Mouse (Mus musculus) liver (tissue): ENCODE measurements around the gene Ccdc13.
A peak's percentile ranks its signal among the peaks of the same experiment; 100 is the strongest.

Source experiments
- DNase-seq: peaks from one replicate; pipeline ENCODE4 v3.0.0-alpha.2; 2020; ENCODE audit warnings: mixed read lengths

Ccdc13 gene

DNA sequence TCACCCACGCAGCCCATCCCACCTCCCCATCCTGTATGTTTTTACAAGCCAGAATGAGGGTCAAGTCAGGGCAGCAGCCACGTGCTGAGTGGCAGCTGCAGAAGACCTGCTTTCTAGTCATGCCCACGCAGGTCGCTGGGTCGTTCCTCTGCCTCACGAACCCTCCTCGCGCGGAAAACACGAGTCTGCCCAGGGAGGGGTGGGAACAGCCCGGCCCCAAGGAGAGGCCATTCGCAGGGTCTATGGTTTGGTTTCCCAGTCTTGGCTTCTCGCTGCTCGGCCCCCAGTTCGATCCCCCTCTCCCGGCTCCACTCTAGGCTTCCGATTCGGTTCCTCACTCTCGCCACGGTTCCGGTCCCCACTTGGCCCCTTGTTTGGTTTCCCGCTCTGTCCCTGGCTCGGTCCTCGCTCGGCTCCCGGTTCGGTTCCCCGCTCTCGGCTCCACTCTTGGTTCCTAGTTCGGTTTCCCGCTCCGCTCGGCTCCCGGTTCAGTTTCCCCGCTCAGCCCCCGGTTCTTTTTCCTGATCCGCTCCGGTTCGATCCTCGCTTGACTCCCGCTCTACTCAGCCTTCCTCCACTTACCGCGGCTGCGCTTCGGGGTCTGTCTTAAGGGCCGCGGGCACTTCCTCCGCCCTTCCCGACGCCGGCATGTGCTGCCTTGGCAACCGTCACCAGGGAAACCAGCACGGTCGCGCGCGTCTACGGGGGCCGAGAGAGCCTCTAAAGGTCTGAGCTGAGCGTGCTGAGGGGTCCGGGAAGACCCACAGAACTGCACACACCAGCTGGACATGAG, at the start of gene Ccdc13:
Gene Ccdc13 (minus strand): TSS at position 633 of the 793 bp plus-strand sequence.
- peak; percentile 60 for DNase-seq

DNA sequence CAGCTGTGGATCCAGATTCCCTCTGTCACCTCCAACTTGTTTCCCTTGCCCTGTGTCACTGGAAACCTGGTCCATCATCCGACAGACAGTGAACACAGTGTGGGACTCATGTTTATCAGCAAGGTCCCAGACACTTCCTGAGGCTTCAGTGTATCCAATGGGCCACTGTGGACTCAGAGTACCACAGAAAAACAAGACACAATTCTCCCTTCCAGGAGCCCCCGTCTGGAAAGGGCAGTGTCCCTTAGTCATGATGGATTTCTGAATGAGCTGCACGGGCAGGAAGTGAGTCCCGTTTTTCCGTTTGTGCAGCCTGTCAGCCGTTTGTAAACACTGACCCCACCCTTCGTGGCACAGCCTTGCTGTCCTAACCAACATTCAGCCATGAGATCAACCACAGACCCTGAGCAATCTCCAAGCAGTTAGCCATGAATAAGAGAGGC, 42.8 kb upstream of the Ccdc13 start:
- peak; percentile 13 for DNase-seq

DNA sequence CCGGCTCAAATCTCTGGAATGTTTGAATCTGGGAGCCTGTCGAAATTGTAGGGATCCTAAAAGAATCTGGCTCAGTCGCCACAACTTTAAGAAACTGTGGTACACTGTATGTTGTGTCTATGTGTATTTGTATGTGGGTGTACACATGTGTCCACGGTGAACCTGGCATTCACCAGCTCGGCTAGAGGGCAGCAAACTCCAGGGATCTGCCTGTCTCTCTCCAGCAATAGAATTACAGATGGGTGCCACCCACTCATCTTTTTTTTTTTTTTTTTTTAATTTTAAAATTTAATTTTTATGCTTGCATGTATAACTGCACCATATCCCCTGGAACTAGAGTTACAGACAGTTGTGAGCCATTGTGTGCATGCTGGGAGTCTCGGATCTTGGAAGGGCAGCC, 42.0 kb upstream of the Ccdc13 start:
- no peak for DNase-seq

DNA sequence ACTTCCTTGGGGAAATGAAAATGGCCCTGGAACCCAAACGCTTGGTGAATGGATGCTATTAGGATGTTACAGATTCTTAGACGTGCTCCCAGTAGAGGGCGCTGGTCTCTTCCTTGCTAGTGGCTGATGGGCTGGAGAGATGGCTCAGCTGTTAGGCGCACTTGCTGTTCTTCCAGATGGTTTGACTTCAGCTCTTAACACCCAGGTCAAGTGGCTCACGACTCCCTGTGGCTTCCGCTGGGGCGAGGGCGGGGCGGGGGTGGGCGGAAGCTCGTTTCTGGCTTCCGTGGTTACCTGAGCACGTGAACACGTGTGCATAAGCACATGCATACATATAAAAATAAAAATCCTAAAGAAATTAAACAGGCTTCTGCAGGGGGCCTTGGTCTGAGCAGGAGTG, 41.6 kb upstream of the Ccdc13 start:
- DNase-seq, result peak; percentile 67

DNA sequence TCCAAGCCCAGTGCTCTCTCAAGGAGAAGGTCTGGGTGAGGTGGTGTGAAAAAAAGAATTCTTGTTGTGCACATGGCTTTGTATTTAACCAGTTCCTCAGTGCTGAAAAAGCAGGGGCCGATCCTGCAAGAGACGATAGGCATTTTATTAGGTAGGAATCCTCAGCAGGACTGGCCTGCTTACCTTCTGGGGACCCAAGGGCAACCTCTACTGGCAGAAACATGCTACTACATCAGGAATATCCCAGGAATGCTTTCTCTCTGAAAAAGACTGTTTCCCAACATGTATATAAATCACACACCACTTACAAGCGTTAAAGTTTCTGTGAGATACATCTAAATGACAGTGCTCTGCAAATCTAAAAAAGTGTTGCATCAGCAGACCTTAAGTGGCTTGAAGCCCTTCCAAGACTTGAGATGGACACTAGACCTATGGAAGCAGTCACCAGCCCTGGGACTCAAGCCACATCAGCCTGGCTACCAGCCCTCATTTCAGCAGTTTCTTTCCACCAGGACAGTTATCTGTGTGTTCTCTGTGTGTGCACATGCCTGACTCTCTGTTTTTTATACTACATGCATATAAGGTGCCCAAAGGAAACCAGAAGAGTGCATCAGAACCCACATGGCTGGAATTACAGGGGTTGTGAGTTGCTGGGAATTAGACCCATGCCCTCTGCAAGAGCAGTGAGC, 37.9 kb upstream of the Ccdc13 start:
- peak; percentile 23 for DNase-seq

DNA sequence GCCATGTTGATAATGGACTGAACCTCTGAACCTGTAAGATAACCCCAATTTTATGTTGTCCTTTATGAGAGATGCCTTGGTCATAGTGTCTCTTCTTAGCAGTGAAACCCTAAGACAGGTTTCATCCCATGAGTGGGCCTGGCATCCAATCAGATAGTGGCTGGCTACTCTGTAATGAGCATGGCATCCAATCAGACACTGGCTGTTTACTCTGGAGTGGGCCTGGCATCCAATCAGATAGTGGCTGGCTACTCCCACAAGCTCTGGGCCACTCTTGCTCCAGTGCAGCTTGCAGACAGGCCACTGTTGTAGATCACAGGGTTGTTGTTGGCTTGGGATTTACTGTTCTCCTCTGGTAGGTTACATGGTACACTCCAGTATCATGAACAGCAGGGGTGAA, 34.3 kb upstream of the Ccdc13 start:
- DNase-seq, result no peak

DNA sequence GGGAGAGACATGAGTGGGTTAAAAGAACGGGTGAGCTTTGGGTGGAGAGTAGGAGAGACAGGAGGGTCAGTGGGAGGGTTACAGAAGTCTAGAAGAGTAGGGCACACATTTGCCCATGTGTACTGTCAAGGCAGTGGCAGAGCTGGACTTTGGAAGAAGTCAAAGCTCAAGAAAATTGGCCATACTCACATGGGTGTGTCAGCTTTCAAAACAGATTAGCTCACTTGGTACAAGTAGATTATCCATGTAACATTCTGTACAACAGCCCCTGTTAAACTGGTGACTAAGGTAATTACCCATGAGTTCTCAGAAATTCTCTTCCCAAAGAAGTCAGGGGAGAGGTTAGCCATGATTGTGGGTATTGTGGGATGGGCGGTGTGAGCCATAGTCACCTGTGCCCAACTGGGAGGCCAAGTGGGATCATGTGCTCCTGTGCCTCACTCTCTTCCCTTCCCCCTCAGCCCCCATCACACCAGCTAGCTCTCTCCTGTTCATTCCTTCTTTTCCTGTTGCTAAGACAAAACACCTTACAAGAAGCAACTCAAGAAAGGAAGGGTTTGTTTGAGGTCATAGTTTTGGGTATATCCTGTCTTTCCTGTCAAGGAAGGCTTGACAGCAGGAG, 32.9 kb upstream of the Ccdc13 start:
- DNase-seq, result no peak

DNA sequence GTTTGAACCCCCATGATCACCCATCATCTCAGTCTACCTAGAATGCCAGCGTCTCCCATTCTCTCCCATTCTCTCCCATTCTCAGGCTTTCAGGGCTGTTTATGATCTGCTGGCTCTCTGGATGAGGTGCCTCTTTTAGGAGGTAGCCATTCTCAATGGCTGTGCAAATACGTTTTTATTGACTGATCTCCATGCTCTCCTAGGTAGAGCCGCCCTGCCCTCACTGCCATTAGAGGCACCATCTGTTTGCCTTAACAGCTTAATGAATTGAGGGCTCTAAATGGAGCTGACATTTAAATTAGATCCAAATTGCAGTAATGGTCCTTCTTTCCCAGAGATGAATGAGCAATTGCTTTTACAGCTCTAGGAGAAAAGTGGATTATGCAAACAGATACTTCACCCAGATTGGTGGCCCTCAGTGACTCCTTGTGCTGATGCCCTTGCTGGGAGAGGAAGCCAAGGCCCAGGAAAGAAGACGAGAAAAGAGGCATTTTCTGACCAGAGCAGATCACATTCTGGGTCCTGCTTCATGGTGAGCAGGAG, 30.8 kb upstream of the Ccdc13 start:
- no peak for DNase-seq

DNA sequence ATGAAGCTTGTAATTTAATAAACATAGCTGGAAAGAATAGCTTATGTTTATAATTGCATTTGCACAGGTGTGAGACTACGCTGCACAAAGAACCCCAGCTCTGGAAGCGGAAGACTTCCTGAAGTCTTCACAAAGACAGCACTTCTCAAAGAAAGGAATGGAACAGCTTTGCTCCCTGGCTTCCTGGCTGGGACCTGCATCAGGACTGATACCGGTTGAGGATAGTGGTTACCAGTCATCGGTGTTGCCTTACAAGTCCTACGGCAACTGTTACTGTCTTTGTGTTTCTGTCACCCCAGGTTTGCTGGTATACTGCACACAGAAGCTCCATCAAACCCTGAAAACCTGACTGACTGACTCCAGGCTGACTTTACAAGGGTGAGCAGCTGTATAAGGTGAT, 30.2 kb upstream of the Ccdc13 start:
- no peak for DNase-seq

DNA sequence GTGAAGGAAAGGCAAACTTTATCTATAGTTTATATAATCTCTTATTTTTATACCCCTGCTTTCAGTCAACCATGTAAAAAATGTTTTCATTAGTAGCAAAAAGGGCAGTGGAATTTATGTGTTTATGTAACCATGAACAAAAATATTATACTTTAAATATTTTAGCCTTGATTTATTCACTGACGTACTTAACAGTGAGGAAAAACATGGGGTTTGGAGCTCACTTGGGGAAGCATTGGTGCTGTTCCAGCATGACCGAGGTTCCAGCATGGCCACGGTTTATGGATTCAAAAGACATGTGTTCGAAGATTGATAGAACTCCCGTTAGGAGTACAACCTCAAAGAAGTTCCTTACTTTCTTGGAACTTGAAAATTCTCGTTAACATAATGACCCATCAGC, 29.0 kb upstream of the Ccdc13 start:
- no peak for DNase-seq

DNA sequence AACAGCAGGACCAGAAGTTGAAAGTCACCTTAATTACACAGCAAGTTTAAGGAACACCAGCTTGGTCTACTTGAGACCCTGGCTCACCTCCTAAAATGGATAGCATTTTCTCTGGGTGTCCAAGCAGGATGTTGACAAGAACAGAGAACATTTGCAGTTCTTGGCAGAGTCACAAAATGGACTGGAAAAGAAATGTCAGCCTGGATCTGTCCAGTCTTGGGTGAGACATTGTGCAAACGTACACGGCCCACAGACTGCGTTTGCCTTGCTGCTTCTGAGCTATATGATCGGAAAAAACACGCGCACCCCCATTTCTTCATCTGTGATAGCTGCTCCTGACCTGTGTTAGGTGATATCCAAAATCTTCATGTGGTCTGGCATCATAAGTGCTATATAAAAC, 28.4 kb upstream of the Ccdc13 start:
- no peak for DNase-seq

DNA sequence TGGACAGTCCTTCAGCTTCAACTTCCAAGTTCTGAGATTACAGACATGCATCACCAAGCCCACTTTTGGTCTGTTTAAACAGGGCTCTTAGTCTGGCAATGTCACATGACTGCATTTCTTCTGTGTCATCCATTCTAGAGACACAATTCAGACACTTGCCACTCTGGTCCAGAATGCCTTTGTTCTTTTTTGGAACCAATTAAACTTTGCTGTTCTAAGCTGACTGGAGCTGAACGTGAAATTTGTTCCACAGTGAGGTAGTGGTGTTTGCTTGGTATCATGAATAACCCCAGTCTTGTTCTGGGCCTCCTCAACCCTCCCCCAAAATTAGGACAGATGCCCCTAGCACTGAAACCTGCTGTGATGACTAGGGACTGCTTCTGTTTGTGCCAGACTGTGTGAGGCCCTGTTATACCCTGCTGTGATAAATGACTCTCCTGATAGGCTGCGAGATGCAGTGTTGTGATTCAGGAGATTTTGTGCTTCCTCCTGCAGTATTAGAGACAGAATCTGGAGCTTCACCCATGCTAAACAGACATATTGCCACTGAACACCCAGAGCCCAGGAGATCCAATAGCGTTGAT, 26.3 kb upstream of the Ccdc13 start:
- no peak for DNase-seq

DNA sequence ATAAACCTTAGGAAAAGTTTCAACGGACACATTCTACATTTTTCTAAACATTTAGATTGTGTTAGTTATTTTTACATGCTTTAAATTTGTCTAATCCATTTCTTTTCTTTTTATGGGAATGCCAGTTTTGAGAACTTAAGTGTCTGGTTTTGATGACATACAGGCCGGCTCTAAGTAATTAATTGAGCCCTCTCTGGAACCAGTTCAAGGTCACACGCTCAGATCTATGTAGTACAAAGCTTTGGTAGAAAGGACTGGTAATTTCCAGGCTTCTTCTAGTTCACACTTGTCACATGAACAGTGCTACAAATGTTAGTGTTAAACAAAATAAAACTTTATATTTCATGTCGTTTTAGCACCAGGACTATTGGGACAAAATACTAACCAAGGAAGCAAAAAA, 25.6 kb upstream of the Ccdc13 start:
- DNase-seq, result no peak

DNA sequence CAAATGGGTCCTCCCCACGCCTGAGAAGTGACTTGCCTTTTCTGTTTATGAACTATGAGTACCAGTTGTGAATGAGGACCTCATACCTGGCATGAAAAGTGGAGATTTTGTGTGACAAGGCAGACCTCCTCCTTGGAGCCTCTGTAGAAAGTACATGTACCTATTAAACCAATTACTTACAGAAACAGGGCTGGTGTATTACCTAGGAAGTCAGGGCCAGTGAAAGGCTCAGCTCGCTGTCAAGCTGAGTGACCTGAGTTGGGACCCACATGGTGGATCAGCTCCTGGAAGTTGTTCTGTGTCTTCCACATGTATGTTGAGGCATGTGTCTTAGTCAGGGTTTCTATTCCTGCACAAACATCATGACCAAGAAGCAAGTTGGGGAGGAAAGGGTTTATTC, 21.7 kb upstream of the Ccdc13 start:
- no peak for DNase-seq

DNA sequence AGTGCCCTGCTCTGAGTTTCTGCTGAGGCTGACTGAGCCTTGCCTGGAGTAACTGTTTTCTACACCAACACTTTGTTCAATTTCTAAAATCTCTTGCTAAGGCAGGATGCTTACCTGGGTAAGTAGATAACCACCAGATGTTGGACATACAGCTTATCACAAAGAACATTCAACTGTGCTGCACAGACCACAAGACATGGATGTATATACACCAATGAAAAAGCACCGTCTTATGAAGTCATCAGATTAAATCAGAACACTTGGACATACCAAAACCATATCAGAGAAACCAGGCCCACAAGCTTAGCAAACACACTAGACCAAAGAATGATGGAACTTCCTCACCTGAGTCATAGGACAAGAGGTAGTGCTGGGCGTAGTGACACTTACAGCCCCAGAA, 20.1 kb upstream of the Ccdc13 start:
- no peak for DNase-seq

DNA sequence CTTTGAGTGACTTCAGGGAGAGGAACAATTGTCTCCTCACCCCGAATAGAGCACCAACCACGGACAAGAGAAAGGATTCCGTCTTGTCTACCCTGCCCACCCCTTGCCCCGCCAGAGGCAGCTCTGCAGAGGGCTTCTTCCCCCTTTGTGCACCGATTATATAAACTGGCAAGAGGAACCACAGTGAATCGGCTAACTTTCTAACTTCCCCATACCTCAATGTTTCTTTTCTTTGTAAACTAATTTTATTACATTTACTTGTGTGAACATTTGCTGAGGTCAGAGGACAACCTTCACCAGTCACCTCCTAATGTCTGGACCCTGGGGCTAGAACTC, 18.9 kb upstream of the Ccdc13 start, which contains the start of gene Higd1a:
Gene Higd1a (minus strand): TSS at position 210 of the 336 bp plus-strand sequence.
- no peak for DNase-seq

DNA sequence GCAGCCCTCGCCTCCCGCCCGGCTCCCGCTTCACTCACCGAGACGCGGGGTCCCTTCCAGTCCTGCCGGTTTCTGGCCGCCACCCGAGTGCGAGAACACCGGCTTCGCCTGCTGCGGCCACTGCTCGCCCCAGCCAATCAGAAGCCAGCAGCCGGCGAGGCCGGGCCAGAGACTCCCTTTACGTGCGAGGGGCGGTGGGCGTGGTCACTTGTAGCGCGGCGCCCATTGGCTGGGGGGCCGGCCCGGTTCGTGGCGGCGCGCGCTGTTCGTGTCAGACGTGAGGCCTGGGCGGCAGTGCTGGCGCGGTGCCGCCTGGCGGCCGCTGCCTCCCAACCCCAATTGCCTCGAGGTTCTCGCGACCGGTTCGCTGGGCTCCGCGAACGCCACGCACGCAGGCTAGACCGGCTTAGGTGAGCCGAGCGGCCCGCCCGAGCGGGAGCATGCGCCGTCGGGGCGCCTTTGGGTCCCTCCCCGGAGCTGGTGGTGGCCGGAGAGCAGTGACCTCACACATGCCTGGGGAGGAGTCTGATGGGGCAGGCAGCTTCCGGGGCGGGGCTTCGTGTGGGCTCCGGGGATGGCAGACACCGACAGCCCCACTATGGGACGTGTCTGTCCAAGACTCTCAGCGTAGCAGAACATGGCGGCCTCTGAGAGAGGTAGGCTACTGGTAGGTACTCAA, 18.4 kb upstream of the Ccdc13 start:
- peak; percentile 99 for DNase-seq

DNA sequence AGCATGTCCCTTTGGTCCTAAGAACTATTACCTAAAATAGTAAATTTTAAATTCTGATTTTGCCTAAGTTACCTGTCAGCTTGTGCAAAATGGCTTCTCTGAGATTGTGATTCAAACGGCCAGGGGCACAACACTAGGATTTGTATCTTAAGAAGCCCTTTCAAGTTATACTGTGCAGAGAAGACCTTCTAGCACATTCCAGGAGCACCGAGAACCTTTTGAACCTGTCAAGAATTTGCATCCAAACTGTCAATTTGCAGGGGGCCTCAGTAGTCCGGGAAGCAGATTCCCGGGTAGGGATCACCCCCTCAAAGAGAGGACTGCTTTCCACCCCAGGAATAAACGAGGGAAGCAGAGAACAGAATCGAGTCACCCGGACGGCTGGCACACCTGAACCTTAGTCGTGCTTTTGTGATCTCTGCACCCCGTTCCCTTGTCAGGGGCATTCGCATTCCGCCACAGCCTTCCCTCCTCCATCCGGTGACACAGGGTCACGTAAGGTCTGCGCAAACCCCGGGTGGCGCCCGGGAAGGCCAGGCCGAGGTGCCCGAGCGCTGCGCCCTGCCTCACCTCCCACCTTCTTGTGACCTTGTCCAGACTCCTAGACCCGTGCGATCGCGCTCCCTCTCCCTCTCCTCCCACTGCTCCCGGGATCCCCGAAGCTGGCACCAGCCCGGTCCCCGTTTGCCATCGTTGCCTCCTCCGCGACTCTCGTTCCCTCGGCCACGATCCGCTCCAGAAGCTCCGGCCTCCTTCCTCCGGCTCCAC, 17.6 kb upstream of the Ccdc13 start:
- peak; percentile 55 for DNase-seq

DNA sequence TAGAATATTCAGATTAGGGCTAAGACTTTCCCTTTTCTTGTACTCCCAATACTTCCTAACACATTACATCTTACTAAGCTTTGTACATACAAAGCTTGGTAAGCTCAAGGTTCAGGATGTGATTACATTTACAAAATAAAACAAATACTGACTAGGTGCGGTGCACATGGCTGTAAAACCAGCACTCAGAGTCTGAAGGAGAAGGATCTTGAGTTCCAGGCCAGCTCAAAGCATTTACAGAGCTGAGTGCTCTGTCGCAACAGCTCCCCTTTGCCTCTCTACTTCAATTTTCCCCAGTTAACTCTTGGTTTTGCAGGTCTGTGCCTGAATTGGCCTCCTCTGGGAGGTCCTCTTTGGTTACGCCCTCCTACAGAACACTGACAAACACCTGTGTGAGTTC, 15.0 kb upstream of the Ccdc13 start:
- no peak for DNase-seq

DNA sequence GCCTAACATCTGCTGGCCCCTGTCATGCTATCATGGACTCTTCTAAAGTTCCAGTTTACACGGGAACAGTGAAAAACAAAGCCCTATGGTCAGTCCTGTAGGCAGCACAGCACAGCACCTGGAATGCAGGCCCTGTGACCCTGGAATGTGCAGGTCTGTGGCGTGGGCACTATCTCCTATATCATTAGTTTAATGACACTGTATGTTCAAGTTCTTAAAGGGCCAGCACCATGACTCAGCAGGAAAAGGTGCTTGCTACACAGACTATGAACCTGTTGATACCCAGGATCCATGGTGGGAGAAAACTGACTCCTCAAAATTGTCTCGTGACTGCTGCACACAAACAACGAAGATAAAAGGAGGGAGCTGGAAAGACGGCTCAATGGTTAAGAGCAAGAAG, 8.6 kb upstream of the Ccdc13 start:
- peak; percentile 19 for DNase-seq

DNA sequence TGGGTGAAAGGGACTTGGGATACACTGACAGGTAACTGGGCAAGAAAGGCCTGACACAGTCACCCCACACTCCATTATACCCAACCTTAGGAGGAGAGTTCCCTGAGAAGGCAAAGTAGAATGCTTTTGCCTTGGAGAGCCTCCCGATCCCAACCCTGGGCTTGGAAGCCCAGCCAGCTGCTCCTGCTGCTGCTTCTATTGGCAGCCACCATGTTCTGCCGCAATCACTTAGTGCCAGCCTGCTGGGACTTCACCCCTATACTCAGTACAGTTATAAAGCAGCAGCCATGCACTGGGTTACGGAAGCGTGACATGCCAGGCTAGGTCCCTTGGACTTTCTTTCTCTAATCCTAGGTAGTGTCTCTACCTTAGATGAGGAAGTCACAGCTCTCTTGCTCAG, 7.9 kb upstream of the Ccdc13 start:
- DNase-seq, result no peak

DNA sequence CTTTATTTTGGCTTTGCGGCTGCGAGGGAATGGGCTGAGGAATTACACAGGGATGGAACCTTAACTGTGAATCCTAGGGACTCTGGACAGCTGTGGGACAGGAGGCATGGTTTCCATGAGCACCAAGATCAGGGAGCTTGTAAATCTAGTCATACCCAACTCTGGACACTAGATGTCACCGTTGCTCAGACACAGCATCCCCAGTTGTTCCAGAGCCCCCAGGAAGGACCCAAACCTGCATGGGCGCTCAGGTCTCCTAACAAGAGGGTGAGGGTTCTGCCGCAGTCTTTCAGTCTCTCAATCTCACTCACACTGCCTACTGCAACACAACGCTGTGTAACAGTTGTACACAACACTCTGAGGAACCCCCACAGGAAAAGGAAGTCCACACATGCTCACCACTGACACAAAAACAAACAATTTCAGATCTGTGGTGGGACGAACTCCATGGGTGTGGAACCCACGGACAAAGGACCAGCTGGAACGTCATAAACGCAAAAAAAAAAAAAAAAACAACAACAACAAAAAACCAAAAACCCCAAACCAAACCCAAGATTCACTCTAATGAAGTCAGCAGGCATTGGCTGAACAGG, 7.4 kb upstream of the Ccdc13 start:
- peak; percentile 15 for DNase-seq
